Mouse (Mus musculus) liver, embryonic 15.5 days (tissue): ENCODE results near the gene Lrrc8d. TPM values are rescaled to one million over a fixed set of nuclear protein-coding genes. Genes with fewer than 3 reads are reported as not detected.

Experiments used
- ATAC-seq: fragments of 200-750 bp; cut with Nextera tagmentation; 2 replicates; pipeline ENCODE4 v1.8.0; 2017; ENCODE audit warnings: moderate number of reproducible peaks, mild to moderate bottlenecking, moderate library complexity; ENCODE audit not compliant: insufficient read depth
- H3K27ac ChIP-seq: fragments of 300-500 bp; sonication (generic); replicated peaks from 2 replicates; pipeline ENCODE4 v1.5.1; 2015; ENCODE audit warnings: mild to moderate bottlenecking, inconsistent platforms
- H3K27me3 ChIP-seq: fragments of 300-500 bp; sonication (generic); 2 replicates; pipeline ENCODE4 v1.6.1; 2015; ENCODE audit warnings: mild to moderate bottlenecking, inconsistent platforms
- H3K36me3 ChIP-seq: fragments of 300-500 bp; sonication (generic); replicated peaks from 2 replicates; pipeline ENCODE4 v1.6.1; 2015; ENCODE audit warnings: moderate library complexity, mild to moderate bottlenecking, inconsistent platforms
- H3K4me1 ChIP-seq: fragments of 300-500 bp; sonication (generic); replicated peaks from 2 replicates; pipeline ENCODE4 v1.6.1; 2015; ENCODE audit warnings: inconsistent platforms
- H3K4me2 ChIP-seq: fragments of 300-500 bp; sonication (generic); 2 replicates; pipeline ENCODE4 v1.6.1; 2015; ENCODE audit warnings: moderate library complexity, mild to moderate bottlenecking, inconsistent platforms
- H3K4me3 ChIP-seq: fragments of 300-500 bp; sonication (generic); replicated peaks from 2 replicates; pipeline ENCODE4 v1.5.1; 2015; ENCODE audit warnings: mild to moderate bottlenecking, inconsistent platforms
- H3K9ac ChIP-seq: fragments of 300-500 bp; sonication (generic); 2 replicates; pipeline ENCODE4 v1.6.1; 2015; ENCODE audit warnings: moderate library complexity, mild to moderate bottlenecking, inconsistent platforms
- H3K9me3 ChIP-seq: fragments of 300-500 bp; sonication (generic); replicated peaks from 2 replicates; pipeline ENCODE4 v1.6.1; 2016; ENCODE audit warnings: inconsistent platforms
- WGBS: fragments of 180-500 bp; shearing (Covaris S2); methylation state at CpG from one replicate; pipeline ENCODE4 v1.1.7; 2015; ENCODE audit warnings: mixed read lengths; ENCODE audit not compliant: insufficient replicate concordance; 5-methylcytosine and 5-hydroxymethylcytosine counted together
- polyA plus RNA-seq: library from polyadenylated mRNA; unstranded; fragments of >200 nt; fragmentation: Nextera tagmentation; extraction: Ambion mirVana; gene quantifications from 2 replicates; pipeline ENCODE4 v1.2.1, GENCODE M21; 2015

Lrrc8d gene
- polyA plus RNA-seq, 1 experiment from 2014 or later, result 8.1 TPM

DNA sequence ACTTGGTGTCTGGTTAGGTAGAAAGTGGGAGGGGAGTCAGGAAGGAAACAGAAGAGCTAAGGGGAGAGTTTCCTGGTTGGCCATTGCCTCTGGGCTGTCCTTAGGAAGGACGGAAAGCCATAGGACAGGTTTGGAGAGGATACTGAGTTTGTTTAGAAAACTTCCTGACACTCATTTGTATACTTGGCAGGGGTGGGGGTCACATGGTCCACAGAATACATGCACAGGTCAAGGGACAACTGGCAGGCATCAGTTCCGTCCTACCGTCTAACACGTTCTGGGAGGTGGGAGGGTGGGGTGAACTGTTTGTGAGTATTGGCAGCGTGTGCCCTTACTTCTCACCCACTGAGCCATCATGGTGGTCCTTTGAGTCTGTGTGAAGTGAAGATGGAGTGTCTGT is 42.9 kb downstream of the Lrrc8d start:
- H3K4me2 ChIP-seq, result no peak overlapping the region

DNA sequence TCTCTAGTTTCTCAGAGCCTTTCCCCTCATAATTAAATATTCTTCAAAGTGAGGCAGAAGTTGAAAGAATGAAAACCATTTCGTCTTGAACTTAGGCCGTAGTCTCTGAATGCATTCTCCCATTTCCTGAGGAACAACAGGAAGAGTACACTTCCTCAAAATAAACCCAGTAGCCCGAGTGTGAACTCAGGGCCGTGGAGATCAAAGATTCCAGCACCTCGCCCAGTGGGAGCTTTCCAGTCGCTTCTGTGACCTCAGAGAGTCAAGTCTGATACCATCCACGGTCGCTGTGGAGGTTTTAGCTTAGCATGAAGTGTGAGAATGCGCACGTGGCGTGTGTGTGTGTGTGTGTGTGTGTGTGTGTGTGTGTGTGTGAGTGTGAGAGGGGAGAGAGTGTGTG is 45.6 kb downstream of the Lrrc8d start:
- Histone ChIP-seq H3K4me2 (no peak overlapping the region), H3K27me3 (no peaks in the 10 kb centered on the region), H3K27ac (0 out of 2 replicates have a peak overlapping the region, but pooled peaks have one; percentile 21), H3K4me3 (no peak overlapping the region), H3K4me1 (peaks cover 25% of the 10 kb centered on the region), H3K9me3 (no peaks in the 10 kb centered on the region), H3K36me3 (no peaks in the 10 kb centered on the region), H3K9ac (no peak overlapping the region)
- 32% methylated on average over 11 of the region's 11 CpGs for WGBS
- no peak for ATAC-seq

More for the DNA sequence above, 42.9 kb downstream of the Lrrc8d start:
- ATAC-seq, result peak; percentile 35; the same call in 1 of the 2 replicates
- H3K4me3 ChIP-seq, result no peak overlapping the region
- no peaks in the 10 kb centered on the region for H3K9me3 ChIP-seq
- H3K9ac ChIP-seq, result no peak overlapping the region
- no peaks in the 10 kb centered on the region for H3K27me3 ChIP-seq
- 75% methylated on average over 5 of the region's 5 CpGs for WGBS
- no peak overlapping the region for H3K27ac ChIP-seq
- peaks cover 7% of the 10 kb centered on the region; the same call in 1 of the 2 replicates for H3K36me3 ChIP-seq
- H3K4me1 ChIP-seq, result peaks cover 36% of the 10 kb centered on the region

DNA sequence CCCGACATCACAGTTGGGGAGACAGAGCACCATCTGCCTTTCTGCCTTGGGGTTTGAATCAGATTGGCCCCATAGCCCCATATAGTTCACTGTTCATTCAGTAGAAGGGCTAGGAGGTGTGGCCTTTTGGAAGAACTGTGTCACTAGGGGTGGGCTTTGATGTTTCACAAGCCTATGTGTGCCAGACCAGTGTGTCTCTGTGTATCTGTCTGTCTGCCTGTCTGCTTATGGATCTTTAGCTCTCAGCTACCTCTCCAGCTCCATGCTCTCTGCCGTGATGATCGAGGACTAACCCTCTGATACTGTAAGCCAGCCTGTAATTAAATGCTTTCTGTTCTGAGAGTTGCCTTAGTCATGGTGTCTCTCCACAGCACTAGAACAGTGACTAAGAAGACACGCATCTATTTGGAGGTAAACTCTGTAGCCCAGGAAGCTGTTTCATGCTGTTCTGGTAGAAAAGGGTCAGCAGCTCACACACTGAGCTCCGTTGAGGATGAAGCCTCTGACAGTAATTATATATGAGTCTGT is 46.2 kb downstream of the Lrrc8d start:
- H3K9me3 ChIP-seq, result no peaks in the 10 kb centered on the region
- peaks cover 25% of the 10 kb centered on the region for H3K4me1 ChIP-seq
- H3K27me3 ChIP-seq, result no peaks in the 10 kb centered on the region
- H3K9ac ChIP-seq, result no peak overlapping the region
- no peak overlapping the region for H3K4me3 ChIP-seq
- no peak overlapping the region for H3K27ac ChIP-seq
- H3K4me2 ChIP-seq, result no peak overlapping the region
- WGBS, result 69% methylated on average over 5 of the region's 5 CpGs
- H3K36me3 ChIP-seq, result no peaks in the 10 kb centered on the region
- no peak for ATAC-seq

DNA sequence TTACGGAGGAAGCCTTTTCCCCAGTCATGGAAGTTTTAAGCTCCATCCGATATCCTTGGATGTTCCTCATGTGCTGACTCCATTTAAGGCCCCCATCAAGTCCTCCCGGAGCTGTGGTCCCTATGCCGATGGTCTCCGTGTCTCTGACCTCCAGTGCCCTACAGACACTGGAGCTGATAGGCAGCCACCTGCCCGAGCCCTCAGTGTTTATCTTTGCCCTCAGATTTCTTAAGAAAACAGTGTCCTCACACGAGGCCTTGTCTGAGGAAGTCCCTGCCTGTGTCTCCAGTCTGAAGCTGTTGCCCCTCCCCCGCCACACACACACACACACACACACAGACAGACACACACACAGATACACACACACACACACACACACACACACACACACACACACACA is 55.0 kb downstream of the Lrrc8d start:
- Histone ChIP-seq H3K9me3 (no peaks in the 10 kb centered on the region), H3K27ac (no peak overlapping the region), H3K4me2 (no peak overlapping the region), H3K9ac (no peak overlapping the region), H3K4me3 (no peak overlapping the region), H3K27me3 (no peaks in the 10 kb centered on the region), H3K36me3 (no peaks in the 10 kb centered on the region), H3K4me1 (peaks cover 29% of the 10 kb centered on the region)
- ATAC-seq, result no peak
- WGBS, result 32% methylated on average over 8 of the region's 8 CpGs

DNA sequence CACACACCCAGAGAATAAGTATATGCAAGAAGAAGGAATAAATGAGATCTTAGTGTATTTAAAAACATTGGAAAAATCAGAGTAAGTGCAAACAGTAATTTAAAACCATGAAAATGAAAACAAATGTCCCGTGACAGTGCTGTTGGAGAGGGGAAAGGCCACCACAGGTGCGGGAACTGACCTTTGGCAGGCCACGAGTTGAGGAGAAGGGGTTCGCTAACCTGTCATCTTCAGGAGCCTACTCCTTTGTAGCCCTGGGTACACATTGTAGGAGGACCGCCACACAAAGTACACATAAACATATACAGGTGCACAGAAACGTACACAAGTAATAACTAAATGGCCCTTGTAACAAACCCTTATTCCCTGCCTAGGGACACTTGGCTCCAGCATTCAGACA is 55.7 kb downstream of the Lrrc8d start:
- ATAC-seq, result no peak
- no peaks in the 10 kb centered on the region for H3K36me3 ChIP-seq

DNA sequence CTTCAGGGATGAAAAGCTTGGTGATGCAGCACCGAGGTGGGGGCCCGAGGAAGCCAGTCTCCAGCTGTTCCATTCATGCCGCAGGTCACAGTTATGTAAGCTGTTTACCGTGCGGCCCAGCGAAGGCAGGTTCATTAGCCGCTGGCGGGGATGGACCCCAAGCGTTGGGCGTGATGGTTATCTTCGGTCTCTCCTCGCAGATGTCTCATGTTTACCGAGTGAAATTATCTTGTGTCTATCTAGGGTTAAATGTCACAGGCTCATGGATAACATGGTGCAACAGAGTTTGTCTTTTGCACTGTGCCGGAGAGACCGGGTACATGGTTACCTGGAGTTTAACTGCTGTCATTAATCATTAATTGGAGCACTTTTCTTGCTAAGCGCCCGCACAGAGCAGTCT is 58.2 kb downstream of the Lrrc8d start:
- peak overlapping the region; percentile 29 for H3K27ac ChIP-seq
- H3K4me1 ChIP-seq, result peaks cover 29% of the 10 kb centered on the region
- H3K9me3 ChIP-seq, result no peaks in the 10 kb centered on the region
- H3K4me3 ChIP-seq, result no peak overlapping the region
- H3K9ac ChIP-seq, result no peak overlapping the region
- no peaks in the 10 kb centered on the region for H3K36me3 ChIP-seq
- no peaks in the 10 kb centered on the region for H3K27me3 ChIP-seq
- 69% methylated on average over 17 of the region's 17 CpGs for WGBS
- peak; percentile 69 for ATAC-seq
- peak overlapping the region; percentile 16; the same call in 1 of the 2 replicates for H3K4me2 ChIP-seq

More for the DNA sequence above, 55.7 kb downstream of the Lrrc8d start:
- 73% methylated on average over 6 of the region's 6 CpGs for WGBS
- H3K27me3 ChIP-seq, result no peaks in the 10 kb centered on the region
- H3K4me1 ChIP-seq, result peaks cover 29% of the 10 kb centered on the region
- H3K9ac ChIP-seq, result no peak overlapping the region
- no peaks in the 10 kb centered on the region for H3K9me3 ChIP-seq
- no peak overlapping the region for H3K4me2 ChIP-seq
- H3K27ac ChIP-seq, result 0 out of 2 replicates have a peak overlapping the region, but pooled peaks have one; percentile 33
- H3K4me3 ChIP-seq, result no peak overlapping the region

DNA sequence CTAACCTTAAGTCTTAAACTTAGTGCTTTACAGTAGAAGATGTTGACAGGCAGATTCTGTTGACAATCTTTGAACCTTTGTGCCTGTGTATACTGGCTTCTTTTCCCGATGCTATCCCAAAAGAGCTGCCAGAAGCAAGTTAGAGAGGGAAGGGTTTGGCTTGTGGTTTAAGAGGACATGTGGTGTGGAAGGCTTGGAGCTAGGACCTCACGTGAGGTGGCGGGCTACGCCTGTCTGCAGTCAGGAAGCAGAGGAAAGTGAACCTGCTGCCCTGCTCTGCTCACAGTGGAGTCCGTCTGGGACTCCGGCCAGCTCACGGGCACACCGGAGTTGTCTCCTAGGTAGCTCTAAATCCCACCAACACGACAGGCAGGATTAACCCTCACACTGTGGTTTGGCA is 59.1 kb downstream of the Lrrc8d start:
- peak overlapping the region; percentile 38; the same call in 1 of the 2 replicates for H3K27ac ChIP-seq
- no peaks in the 10 kb centered on the region for H3K27me3 ChIP-seq
- 71% methylated on average over 9 of the region's 9 CpGs for WGBS
- H3K4me1 ChIP-seq, result peaks cover 26% of the 10 kb centered on the region
- no peak overlapping the region for H3K4me3 ChIP-seq
- H3K4me2 ChIP-seq, result no peak overlapping the region
- ATAC-seq, result no peak
- H3K36me3 ChIP-seq, result no peaks in the 10 kb centered on the region
- H3K9me3 ChIP-seq, result no peaks in the 10 kb centered on the region
- no peak overlapping the region for H3K9ac ChIP-seq

DNA sequence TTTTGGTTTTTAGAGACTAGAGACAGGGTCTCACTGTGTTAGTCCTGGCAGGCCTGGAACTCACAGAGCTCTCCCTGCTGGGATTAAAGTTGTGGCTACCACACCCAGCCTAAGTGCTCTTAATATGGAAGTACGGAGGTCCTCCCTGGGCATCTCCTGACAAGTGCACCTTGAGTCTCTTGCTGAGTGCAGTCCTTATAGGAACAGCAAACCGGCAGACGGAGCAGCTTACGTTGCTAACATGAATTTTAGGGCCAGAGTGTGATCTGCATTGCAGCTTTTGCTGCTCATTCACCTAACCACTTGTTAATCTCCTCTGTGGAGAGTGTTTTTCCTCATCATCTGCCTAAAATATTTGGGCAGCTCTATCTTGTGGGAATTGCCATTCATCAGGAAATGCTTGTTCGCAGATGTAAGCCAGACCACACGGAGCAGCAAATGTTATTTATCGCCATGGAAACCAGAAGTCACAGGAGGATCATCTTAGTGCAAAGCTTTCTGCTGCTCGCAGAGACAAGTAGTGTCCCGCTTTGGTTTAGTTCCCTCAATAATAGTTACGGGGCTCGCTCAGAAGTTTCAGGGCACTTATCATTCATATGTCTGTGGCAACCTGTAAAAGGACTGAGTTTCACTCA is 62.2 kb downstream of the Lrrc8d start:
- ATAC-seq, result no peak
- Histone ChIP-seq H3K4me2 (no peak overlapping the region), H3K9me3 (no peaks in the 10 kb centered on the region), H3K27ac (no peak overlapping the region), H3K4me3 (no peak overlapping the region), H3K27me3 (no peaks in the 10 kb centered on the region), H3K9ac (no peak overlapping the region), H3K4me1 (peaks cover 11% of the 10 kb centered on the region; the same call in 1 of the 2 replicates), H3K36me3 (no peaks in the 10 kb centered on the region; the same call in 1 of the 2 replicates)
- WGBS, result 74% methylated on average over 11 of the region's 11 CpGs

DNA sequence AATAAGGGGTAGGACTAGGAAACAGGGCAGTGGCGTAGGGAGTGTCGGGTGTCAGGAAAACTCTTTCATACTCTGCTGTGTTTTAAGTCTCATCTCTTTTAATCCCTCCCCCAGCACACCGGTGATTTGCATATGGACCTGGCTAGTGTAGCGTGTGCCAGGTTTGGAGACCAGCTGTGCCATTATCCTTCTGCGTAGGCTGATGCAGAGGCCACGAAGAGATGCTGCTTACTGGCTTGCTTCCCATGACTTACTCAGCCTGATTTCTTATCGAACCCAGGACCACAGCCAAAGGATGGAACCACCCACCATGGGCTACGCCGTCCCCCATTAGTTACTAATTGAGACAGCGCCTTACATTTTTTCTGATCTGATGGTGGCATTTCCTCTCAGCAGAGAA is 64.6 kb downstream of the Lrrc8d start:
- no peaks in the 10 kb centered on the region; the same call in 1 of the 2 replicates for H3K36me3 ChIP-seq
- no peak overlapping the region for H3K4me3 ChIP-seq
- no peaks in the 10 kb centered on the region for H3K27me3 ChIP-seq
- WGBS, result 81% methylated on average over 10 of the region's 10 CpGs
- no peak overlapping the region for H3K4me2 ChIP-seq
- H3K9me3 ChIP-seq, result no peaks in the 10 kb centered on the region
- no peak overlapping the region for H3K9ac ChIP-seq
- no peak overlapping the region for H3K27ac ChIP-seq
- no peak for ATAC-seq
- H3K4me1 ChIP-seq, result peaks cover 4% of the 10 kb centered on the region

DNA sequence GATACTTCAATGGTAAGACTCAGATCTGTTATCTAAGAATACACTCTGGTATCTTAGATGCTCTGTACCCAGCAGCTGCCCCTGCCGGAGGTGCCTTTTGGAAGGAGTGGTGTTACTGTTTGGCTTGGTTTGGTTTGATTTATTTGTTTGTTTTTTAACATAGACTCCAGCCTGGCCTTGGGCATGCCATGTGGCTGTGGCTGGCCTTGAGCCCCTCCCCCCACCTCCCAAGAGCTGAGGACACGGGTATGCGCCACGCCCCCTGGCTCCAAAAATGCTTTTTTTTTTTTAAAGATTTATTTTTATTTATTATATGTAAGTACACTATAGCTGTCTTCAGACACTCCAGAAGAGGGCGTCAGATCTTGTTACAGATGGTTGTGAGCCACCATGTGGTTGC is 65.6 kb downstream of the Lrrc8d start:
- Histone ChIP-seq H3K9me3 (no peaks in the 10 kb centered on the region), H3K4me3 (no peak overlapping the region), H3K4me1 (peaks cover 4% of the 10 kb centered on the region; the same call in 1 of the 2 replicates), H3K9ac (no peak overlapping the region), H3K4me2 (no peak overlapping the region), H3K27ac (no peak overlapping the region), H3K36me3 (no peaks in the 10 kb centered on the region; the same call in 1 of the 2 replicates), H3K27me3 (no peaks in the 10 kb centered on the region)
- 80% methylated on average over 5 of the region's 5 CpGs for WGBS
- ATAC-seq, result no peak

DNA sequence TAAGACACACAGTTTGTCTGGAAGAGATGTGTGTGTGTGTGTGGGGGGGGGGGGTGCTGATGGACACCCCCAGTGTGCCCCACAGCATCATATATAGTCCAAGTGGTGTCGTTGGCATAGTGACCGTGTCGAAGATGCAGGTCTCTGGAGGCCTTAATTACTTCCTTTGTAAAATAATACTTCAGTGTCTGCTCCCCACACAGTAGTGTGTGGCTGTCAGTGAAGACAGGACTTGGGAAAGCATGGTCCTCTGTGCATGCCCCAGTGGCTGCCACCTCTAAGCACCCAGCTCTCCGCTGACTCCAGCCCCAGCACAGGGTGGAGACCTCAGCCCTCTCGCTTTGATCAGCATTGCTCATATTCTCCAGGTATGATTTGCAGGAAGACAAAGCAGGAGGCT is 76.6 kb downstream of the Lrrc8d start:
- 67% methylated on average over 5 of the region's 5 CpGs for WGBS
- no peak overlapping the region for H3K4me3 ChIP-seq
- no peaks in the 10 kb centered on the region for H3K9me3 ChIP-seq
- peak overlapping the region; percentile 12; the same call in 1 of the 2 replicates for H3K27ac ChIP-seq
- H3K9ac ChIP-seq, result no peak overlapping the region
- no peaks in the 10 kb centered on the region for H3K36me3 ChIP-seq
- no peaks in the 10 kb centered on the region for H3K27me3 ChIP-seq
- H3K4me1 ChIP-seq, result peaks cover 34% of the 10 kb centered on the region
- no peak for ATAC-seq
- 0 out of 2 replicates have a peak overlapping the region, but pooled peaks have one; percentile 32 for H3K4me2 ChIP-seq
